Mouse (Mus musculus) forebrain, embryonic 13.5 days (tissue): Measurements from ENCODE around the gene Casp2. TPM values are rescaled to one million over a fixed set of nuclear protein-coding genes. Genes with fewer than 3 reads are reported as not detected.

Source experiments
- ATAC-seq: fragments of 200-750 bp; cut with Nextera tagmentation; 2 replicates; pipeline ENCODE4 v1.8.0; 2017
- H3K27ac ChIP-seq: fragments of 300-500 bp; sonication (generic); 2 replicates; pipeline ENCODE4 v1.5.1; 2015; ENCODE audit warnings: inconsistent platforms, mild to moderate bottlenecking, moderate library complexity
- H3K27me3 ChIP-seq: fragments of 300-500 bp; sonication (generic); 2 replicates; pipeline ENCODE4 v1.6.1; 2015; ENCODE audit warnings: mild to moderate bottlenecking, inconsistent platforms
- H3K36me3 ChIP-seq: fragments of 300-500 bp; sonication (generic); 2 replicates; pipeline ENCODE4 v1.6.1; 2015; ENCODE audit warnings: mild to moderate bottlenecking, inconsistent platforms; ENCODE audit not compliant: poor library complexity, severe bottlenecking
- H3K4me1 ChIP-seq: fragments of 300-500 bp; sonication (generic); 2 replicates; pipeline ENCODE4 v1.6.1; 2015; ENCODE audit warnings: inconsistent platforms
- H3K4me2 ChIP-seq: fragments of 300-500 bp; sonication (generic); 2 replicates; pipeline ENCODE4 v1.6.1; 2015; ENCODE audit warnings: inconsistent platforms, mild to moderate bottlenecking, moderate library complexity
- H3K4me3 ChIP-seq: fragments of 300-500 bp; sonication (generic); 2 replicates; pipeline ENCODE4 v1.5.1; 2015; ENCODE audit warnings: mild to moderate bottlenecking, inconsistent platforms
- H3K9ac ChIP-seq: fragments of 300-500 bp; sonication (generic); 2 replicates; pipeline ENCODE4 v1.6.1; 2015; ENCODE audit warnings: mild to moderate bottlenecking, inconsistent platforms
- H3K9me3 ChIP-seq: fragments of 300-500 bp; sonication (generic); replicated peaks from 2 replicates; pipeline ENCODE4 v1.6.1; 2016; ENCODE audit warnings: inconsistent platforms
- whole genome bisulfite sequencing: fragments of 180-500 bp; shearing (Covaris S2); methylation state at CpG from one replicate; pipeline ENCODE4 v1.1.7; 2015; 5-methylcytosine and 5-hydroxymethylcytosine counted together
- polyA plus RNA-seq: library from polyadenylated mRNA; unstranded; fragments of >200 nt; fragmentation: Nextera tagmentation; extraction: Ambion mirVana; gene quantifications from 2 replicates; pipeline ENCODE4 v1.2.1, GENCODE M21; 2015

Gene Casp2
- 62.7 and 73.9 TPM in 2 replicates for polyA plus RNA-seq

DNA sequence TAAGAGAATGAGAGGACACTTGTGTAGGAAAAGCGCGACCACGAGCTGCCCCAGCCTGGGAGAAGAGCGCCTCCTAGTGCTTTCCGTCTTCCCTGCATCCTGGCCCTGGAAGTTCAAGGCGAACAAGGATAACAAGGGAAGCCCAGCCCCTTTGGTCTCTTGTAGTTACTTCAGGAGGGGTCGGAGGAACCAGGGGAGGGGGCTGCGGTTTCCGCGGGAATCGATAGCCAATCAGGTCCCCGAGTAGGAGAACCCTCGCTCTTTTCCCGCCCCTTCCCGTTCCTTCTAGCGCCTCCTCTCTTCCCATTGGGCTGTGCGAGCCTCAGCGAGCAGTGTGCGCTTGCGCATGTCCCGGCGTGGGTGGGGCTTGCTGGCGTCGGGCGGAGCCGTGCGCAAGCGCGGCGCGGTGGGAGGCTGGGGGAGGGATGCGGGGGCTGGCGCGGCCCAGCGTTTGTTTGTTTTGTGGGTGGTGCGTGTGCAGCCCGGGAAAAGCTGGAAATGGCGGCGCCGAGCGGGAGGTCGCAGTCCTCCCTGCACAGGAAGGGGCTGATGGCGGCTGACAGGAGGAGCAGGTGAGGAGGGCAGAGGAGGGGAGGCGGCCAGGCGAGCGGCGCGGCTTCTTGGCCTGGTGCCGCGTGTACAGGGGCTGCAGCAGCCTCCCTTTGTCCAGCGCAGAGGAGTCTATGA is at the start of gene Casp2:
Casp2 (plus strand) TSS at position 360 of the 687 bp plus-strand sequence.
- Histone ChIP-seq H3K4me3 (peak within 1 kb of the TSS; percentile 87), H3K27ac (peak within 1 kb of the TSS; percentile 89), H3K9me3 (no peaks in the 10 kb centered on the region), H3K27me3 (no peaks in the 10 kb centered on the region), H3K4me1 (peaks cover 21% of the 10 kb centered on the region), H3K36me3 (peaks cover 26% of the 10 kb centered on the region), H3K4me2 (peak within 1 kb of the TSS; percentile 90), H3K9ac (peak within 1 kb of the TSS; percentile 96)
- under 1% methylated on average over 50 of the region's 51 CpGs for WGBS
- ATAC-seq, result peak; percentile 99

DNA sequence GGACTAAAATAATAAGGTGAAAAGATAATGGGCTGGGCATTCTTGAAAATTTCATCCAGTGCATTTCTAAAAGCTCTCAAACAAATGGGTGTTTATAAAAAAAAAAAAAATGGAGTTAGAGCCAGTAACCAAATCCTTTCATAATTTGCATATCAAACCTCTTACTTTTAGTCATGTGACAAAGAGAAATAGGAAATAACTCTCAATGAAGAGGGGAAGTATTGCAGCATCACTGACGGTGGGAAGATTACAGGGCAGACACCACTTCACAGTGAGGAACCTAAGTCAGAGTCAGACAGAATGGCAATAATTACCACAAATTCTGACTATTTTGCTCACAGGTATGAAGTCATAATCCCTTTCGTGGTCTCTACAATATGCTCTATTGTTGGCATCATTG is 49.8 kb upstream of the Casp2 start, which contains the start of gene Tas2r144:
Tas2r144 (plus strand) TSS at position 301 of the 400 bp plus-strand sequence.
- Histone ChIP-seq H3K4me2 (no peak within 1 kb of the TSS), H3K36me3 (no peaks in the 10 kb centered on the region), H3K4me1 (no peaks in the 10 kb centered on the region), H3K27ac (no peak within 1 kb of the TSS), H3K27me3 (no peaks in the 10 kb centered on the region), H3K4me3 (no peak within 1 kb of the TSS), H3K9ac (no peak within 1 kb of the TSS), H3K9me3 (no peaks in the 10 kb centered on the region)
- WGBS, result 81% methylated on average over 2 of the region's 2 CpGs
- no peak for ATAC-seq

DNA sequence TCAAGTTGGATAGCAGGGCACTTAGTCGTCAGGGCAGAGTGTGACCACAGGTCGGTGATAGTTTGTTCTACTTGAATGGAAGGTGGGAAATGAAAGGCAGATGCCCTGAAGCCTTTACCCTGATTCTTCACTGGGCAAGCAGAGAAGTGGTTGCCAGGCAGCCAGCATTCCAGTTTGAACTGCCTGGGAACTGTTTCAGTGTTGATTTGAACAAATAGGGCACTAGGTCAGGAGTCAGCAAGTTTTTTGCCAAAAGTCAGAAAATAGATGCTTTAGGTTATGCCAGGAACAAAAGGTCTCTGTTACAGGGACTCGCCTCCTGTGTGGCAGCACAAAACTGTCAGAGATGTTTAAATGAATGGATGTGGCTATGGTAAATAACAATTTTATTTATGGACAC is 42.5 kb upstream of the Casp2 start:
- no peaks in the 10 kb centered on the region for H3K4me1 ChIP-seq
- H3K9ac ChIP-seq, result no peak overlapping the region
- no peaks in the 10 kb centered on the region for H3K27me3 ChIP-seq
- ATAC-seq, result no peak
- 81% methylated on average over 3 of the region's 3 CpGs for WGBS
- H3K27ac ChIP-seq, result no peak overlapping the region
- H3K36me3 ChIP-seq, result no peaks in the 10 kb centered on the region
- no peaks in the 10 kb centered on the region for H3K9me3 ChIP-seq
- H3K4me3 ChIP-seq, result no peak overlapping the region
- H3K4me2 ChIP-seq, result no peak overlapping the region

DNA sequence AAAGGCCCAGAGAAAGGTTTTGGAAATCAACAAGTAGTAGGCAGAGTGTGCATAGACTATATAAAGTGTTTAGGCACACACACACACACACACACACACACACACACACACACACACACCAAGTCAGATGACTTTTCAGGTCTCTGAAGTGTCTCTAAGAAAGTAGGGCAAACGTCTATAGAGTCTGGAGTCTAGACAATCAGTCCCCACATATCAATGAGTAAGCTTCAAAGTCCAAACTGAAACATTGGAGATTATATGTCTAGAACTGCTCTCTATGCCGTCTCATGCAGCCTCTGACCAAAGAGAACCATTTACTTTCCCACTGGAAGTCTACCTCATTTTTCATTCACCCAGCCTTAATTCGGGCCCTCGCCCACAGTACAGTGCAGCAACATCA is 39.7 kb upstream of the Casp2 start:
- no peak for ATAC-seq
- Histone ChIP-seq H3K4me2 (no peak overlapping the region), H3K27ac (no peak overlapping the region), H3K9ac (no peak overlapping the region), H3K36me3 (no peaks in the 10 kb centered on the region), H3K27me3 (no peaks in the 10 kb centered on the region), H3K4me1 (no peaks in the 10 kb centered on the region), H3K9me3 (no peaks in the 10 kb centered on the region), H3K4me3 (no peak overlapping the region)
- 78% methylated on average over 4 of the region's 4 CpGs for WGBS

DNA sequence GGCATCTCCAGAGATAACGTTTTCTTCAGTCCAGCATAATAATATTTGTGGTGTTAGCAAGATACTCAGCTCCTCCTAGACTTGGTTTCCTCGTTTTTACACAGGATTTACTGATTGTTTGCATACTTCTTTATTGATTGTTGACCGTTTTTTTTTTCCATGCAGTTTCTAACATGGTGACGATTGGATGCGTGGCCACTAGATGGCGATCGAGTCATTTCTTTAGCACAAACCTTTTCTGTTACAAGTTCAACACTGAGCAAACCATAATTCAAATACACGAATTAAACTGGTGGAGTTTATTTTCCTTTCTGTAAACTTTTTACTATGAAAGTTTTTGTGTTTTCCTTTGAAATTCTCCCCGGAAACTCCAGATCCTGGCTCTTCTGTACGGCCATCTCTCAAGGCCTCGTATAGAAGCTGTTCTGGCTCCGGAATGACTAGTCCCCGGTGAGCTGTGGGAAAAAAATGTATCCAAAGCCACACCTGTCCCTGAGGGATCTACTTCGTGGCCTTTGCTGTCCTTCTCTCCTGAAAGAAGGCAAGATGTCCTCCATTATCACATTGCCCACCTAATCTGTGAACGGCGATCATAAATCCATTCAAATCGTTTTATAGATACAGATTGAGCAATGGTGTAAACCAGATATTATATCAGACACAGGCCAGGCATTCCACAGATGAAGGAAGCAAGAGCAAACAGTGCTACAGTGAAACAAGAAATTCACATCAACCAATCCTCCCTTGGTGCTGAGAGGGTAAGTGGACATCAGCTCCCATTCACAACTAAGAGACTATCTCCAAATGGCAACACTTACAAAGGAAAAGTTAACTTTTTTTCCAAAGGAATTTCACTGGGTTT is 37.3 kb upstream of the Casp2 start:
- peak; percentile 63; the same call in 1 of the 2 replicates for ATAC-seq
- WGBS, result 33% methylated on average over 17 of the region's 17 CpGs

DNA sequence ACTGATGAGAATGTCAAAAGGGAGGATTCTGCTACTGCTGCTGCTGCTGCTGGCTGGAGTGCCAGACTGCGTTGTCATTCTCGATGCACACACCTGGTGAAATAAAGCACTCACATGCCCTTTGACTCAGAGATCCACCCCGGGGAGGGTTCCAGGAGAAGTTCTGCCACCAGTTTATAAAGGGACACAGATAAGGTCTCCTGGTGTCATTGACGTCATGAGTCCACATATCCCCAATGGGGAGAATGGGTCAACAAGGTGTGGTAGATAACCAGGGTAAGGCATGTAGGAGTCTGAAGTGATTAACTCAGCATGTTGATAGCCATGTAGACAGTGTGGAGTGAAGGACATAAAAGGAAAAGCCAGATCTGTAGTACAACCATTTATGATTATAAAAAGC is 35.2 kb upstream of the Casp2 start:
- Histone ChIP-seq H3K27ac (no peak overlapping the region), H3K9ac (no peak overlapping the region), H3K4me2 (no peak overlapping the region), H3K9me3 (no peaks in the 10 kb centered on the region), H3K27me3 (no peaks in the 10 kb centered on the region), H3K36me3 (no peaks in the 10 kb centered on the region), H3K4me3 (no peak overlapping the region), H3K4me1 (no peaks in the 10 kb centered on the region)
- WGBS, result 73% methylated on average over 4 of the region's 4 CpGs
- no peak for ATAC-seq

More for the DNA sequence above, 37.3 kb upstream of the Casp2 start:
- Histone ChIP-seq H3K4me1 (no peaks in the 10 kb centered on the region), H3K27me3 (no peaks in the 10 kb centered on the region), H3K4me3 (no peak overlapping the region), H3K36me3 (no peaks in the 10 kb centered on the region), H3K4me2 (no peak overlapping the region), H3K9me3 (no peaks in the 10 kb centered on the region), H3K27ac (no peak overlapping the region), H3K9ac (no peak overlapping the region)

DNA sequence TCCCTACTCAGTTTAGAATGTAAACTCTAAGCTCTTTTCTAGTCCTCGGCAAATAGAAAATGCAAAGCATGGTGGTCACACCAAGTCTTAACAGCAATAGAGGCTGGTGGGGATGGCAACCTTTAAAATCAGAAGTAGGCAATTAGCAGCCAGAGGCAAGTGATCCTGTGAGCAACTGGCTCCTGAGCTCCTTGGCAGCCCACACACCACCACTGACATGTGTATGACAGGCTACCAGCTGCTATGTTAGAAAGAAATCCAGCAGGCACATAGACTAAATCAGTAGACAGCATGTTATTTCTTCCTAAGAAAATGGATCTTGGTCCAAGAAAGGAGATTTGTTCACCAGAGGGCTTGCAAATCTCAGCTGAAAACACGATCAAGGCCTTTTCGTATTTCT is 33.6 kb upstream of the Casp2 start:
- H3K27me3 ChIP-seq, result no peaks in the 10 kb centered on the region
- no peaks in the 10 kb centered on the region for H3K4me1 ChIP-seq
- no peak overlapping the region for H3K9ac ChIP-seq
- 0 out of 2 replicates have a peak overlapping the region, but pooled peaks have one; percentile 31 for H3K27ac ChIP-seq
- H3K4me2 ChIP-seq, result no peak overlapping the region
- H3K9me3 ChIP-seq, result no peaks in the 10 kb centered on the region
- ATAC-seq, result peak; percentile 70; the same call in 1 of the 2 replicates
- no peak overlapping the region for H3K4me3 ChIP-seq
- WGBS, result 83% methylated on average over 3 of the region's 3 CpGs
- H3K36me3 ChIP-seq, result no peaks in the 10 kb centered on the region

DNA sequence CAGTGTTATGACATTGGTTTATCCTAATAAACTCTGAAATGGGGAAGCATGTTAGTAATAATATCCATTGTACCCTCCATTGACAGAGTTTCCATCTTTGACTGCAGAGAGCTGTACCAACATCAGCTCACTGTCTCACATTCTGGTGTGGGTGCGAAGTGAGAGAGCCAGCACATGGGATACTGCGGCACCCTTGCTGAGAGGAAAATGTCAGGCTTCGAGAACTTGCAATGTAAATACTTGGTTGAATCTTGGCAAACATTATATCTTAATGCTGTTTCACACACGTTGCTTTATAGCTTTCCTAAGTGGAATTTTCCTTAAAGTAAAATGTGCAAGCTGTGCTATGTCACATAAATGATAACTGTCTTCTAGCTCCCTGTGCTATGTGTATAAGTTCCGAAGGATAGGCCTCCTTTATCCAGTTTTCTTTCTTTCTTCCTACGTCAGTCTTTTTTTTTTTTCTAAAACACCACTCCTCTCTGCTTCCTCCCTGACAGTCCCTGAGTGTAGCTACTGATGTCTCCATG is 27.4 kb upstream of the Casp2 start:
- no peak overlapping the region for H3K9ac ChIP-seq
- no peak overlapping the region for H3K27ac ChIP-seq
- H3K4me1 ChIP-seq, result no peaks in the 10 kb centered on the region
- no peaks in the 10 kb centered on the region for H3K36me3 ChIP-seq
- no peaks in the 10 kb centered on the region for H3K27me3 ChIP-seq
- H3K9me3 ChIP-seq, result no peaks in the 10 kb centered on the region
- no peak overlapping the region for H3K4me3 ChIP-seq
- no peak for ATAC-seq
- 77% methylated on average over 6 of the region's 6 CpGs for WGBS
- no peak overlapping the region for H3K4me2 ChIP-seq

DNA sequence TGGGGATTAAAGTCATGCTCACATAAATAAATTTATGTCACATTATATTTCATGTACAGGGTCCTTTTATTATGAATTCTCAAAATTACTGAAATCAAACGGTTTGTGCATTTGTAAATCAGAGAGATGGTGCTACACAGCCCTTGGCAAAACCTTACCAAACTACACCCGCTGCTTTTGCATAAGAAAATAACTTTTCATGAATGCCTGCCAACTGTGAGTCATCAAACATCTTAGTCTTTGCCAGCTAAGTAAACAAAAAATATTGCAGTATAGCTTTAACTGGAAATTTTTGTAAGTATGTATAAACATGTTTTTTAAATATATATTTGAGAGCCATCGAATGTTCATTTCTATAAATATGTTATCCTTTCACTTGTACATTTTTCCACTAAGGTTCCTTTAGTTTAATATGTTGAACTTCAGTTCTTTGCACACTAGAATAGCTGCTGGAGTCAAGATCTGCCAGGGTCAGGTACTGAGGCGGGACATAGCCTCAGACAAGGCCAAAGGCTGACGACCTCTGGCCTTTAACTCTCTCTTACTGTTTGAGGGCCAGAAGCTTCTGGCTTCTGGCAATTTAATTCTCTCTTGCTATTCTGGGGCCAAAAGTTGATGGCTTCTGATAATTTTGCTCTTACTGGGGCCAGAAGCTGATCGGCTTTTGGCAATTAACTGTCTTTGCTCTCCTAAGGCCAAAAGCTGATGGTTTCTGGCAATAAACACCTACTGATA is 23.3 kb upstream of the Casp2 start:
- Histone ChIP-seq H3K4me2 (no peak overlapping the region), H3K4me3 (no peak overlapping the region), H3K9me3 (no peaks in the 10 kb centered on the region), H3K9ac (no peak overlapping the region), H3K27ac (no peak overlapping the region), H3K4me1 (peaks cover 5% of the 10 kb centered on the region; the same call in 1 of the 2 replicates), H3K27me3 (peaks cover 3% of the 10 kb centered on the region; the same call in 1 of the 2 replicates), H3K36me3 (no peaks in the 10 kb centered on the region)
- WGBS, result 78% methylated on average over 6 of the region's 6 CpGs
- ATAC-seq, result no peak

DNA sequence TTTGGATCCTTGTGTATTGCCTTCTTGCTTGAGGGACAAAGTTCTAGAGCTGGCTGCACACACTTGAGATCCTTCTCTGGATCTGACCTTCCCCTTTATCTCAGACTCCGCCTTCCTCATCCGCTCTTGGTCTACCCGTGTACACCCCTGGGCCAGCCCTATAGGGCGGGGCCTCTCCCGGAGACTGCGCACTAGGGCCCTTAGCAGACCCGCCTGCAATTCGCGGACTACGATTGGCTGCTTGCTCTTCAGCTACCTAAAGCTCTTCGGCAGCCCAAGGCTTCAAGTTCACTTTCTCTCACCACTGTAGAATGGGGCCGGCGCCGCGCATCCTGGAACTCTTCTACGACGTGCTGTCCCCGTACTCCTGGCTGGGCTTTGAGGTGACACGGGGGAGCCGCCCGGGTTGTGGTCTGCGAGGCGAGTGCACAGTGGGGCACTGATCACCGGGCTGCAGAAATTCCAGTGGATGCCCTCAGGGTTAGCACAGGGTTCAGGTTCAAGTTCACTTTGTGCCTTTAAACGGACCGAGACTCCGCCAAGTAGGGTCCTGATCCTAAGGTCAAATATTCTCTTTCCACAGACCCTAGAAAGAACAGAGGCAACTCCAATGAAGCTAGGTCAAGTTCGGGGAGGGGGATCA is 19.0 kb upstream of the Casp2 start, which contains the start of gene Gstk1:
Gstk1 (plus strand) TSS at position 225 of the 643 bp plus-strand sequence.
- Histone ChIP-seq H3K27ac (no peak within 1 kb of the TSS), H3K4me2 (peak within 1 kb of the TSS; percentile 73), H3K9ac (peak within 1 kb of the TSS; percentile 61), H3K9me3 (no peaks in the 10 kb centered on the region), H3K36me3 (no peaks in the 10 kb centered on the region), H3K4me3 (peak within 1 kb of the TSS; percentile 48), H3K4me1 (peaks cover 6% of the 10 kb centered on the region; the same call in 1 of the 2 replicates), H3K27me3 (peaks cover 8% of the 10 kb centered on the region; the same call in 1 of the 2 replicates)
- peak; percentile 99 for ATAC-seq
- WGBS, result 3% methylated on average over 28 of the region's 28 CpGs

DNA sequence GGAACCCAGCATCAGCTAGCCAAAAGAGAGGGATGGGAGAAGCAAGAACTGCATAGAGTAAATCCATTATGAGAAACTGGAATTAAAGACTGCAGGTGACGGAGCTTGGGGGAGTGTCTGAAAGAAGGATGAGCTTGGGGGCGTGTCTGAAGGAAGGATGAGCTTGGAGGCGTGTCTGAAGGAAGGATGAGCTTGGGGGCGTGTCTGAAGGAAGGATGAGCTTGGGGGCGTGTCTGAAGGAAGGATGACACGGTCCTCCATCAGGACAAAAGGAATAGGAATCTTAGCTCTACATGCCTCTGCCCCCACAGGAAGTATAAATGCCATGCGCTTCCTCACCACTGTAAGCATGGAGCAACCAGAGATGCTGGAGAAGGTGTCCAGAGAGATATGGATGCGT is 17.6 kb upstream of the Casp2 start:
- no peaks in the 10 kb centered on the region for H3K36me3 ChIP-seq
- peaks cover 8% of the 10 kb centered on the region; the same call in 1 of the 2 replicates for H3K27me3 ChIP-seq
- no peak overlapping the region for H3K4me3 ChIP-seq
- H3K9me3 ChIP-seq, result no peaks in the 10 kb centered on the region
- H3K9ac ChIP-seq, result no peak overlapping the region
- H3K4me1 ChIP-seq, result peaks cover 6% of the 10 kb centered on the region; the same call in 1 of the 2 replicates
- H3K4me2 ChIP-seq, result 0 out of 2 replicates have a peak overlapping the region, but pooled peaks have one; percentile 9
- ATAC-seq, result 0 out of 2 replicates have a peak, but pooled peaks have one; percentile 6
- H3K27ac ChIP-seq, result no peak overlapping the region
- WGBS, result 9% methylated on average over 8 of the region's 8 CpGs
